Mouse (Mus musculus): Measurements from ENCODE around the gene Degs2. TPM values are rescaled to one million over a fixed set of nuclear protein-coding genes. Genes with fewer than 3 reads are reported as not detected.

Gene Degs2
- total RNA-seq, 2 experiments from 2014 or later: 3.9 to 5.9 TPM

- no peak for DNase-seq (ENCODE audit: low spot score in 2 of 2)
- intact Hi-C loops (cut with DNase I): loop anchor here (5.0 kb wide), 1 partner anchor 52 kb away; no protein-coding TSS in a partner anchor
These were observed 3.4 kb upstream of the Degs2 start for GRCm38 (mm10) chr12:108705486-108705885.

GRCm38 (mm10) chr12:108701221-108701620, 894 bp downstream of the Degs2 start:
- intact Hi-C loops (cut with DNase I): no loop called here

GRCm38 (mm10) chr12:108700037-108700436, 2.1 kb downstream of the Degs2 start:
- intact Hi-C loops (cut with DNase I): no loop called here
- DNase-seq (ENCODE audit: low spot score in 2 of 2): no peak

More at GRCm38 (mm10) chr12:108701221-108701620, 894 bp downstream of the Degs2 start:
- no peak for DNase-seq (ENCODE audit: low spot score in 2 of 2)

GRCm38 (mm10) chr12:108699576-108699975, 2.5 kb downstream of the Degs2 start:
- intact Hi-C loops (cut with DNase I): no loop called here
- DNase-seq (ENCODE audit: low spot score in 2 of 2): no peak

- no peak for DNase-seq (ENCODE audit: low spot score in 2 of 2)
- intact Hi-C loops (cut with DNase I): no loop called here
These were observed 3.2 kb downstream of the Degs2 start for GRCm38 (mm10) chr12:108698697-108699471.

GRCm38 (mm10) chr12:108694223-108694622, 7.9 kb downstream of the Degs2 start:
- no peak for DNase-seq (ENCODE audit: low spot score in 2 of 2)
- intact Hi-C loops (cut with DNase I): no loop called here

- no peak for DNase-seq (ENCODE audit: low spot score in 2 of 2)
- intact Hi-C loops (cut with DNase I): no loop called here
These were observed 8.5 kb downstream of the Degs2 start for GRCm38 (mm10) chr12:108693592-108693991.

GRCm38 (mm10) chr12:108690529-108690928, 11.6 kb downstream of the Degs2 start:
- no peak for DNase-seq (ENCODE audit: low spot score in 2 of 2)
- intact Hi-C loops (cut with DNase I): no loop called here

- intact Hi-C loops (cut with DNase I): no loop called here
- DNase-seq (ENCODE audit: low spot score in 2 of 2): no peak
These were observed 12.9 kb downstream of the Degs2 start for GRCm38 (mm10) chr12:108689167-108689566.

- intact Hi-C loops (cut with DNase I): no loop called here
- DNase-seq (ENCODE audit: low spot score in 2 of 2): no peak
These were observed 15.2 kb downstream of the Degs2 start for GRCm38 (mm10) chr12:108686926-108687325.

- DNase-seq (ENCODE audit: low spot score in 2 of 2): peak in 1 of 2 experiments; percentile 39
- intact Hi-C loops (cut with DNase I): no loop called here
These were observed 15.7 kb downstream of the Degs2 start for GRCm38 (mm10) chr12:108686463-108686862.

- DNase-seq (ENCODE audit: low spot score in 2 of 2): no peak
- intact Hi-C loops (cut with DNase I): no loop called here
These were observed 19.7 kb downstream of the Degs2 start for GRCm38 (mm10) chr12:108682240-108683023.

GRCm38 (mm10) chr12:108680861-108681260, 21.3 kb downstream of the Degs2 start:
- DNase-seq (ENCODE audit: low spot score in 2 of 2): no peak
- intact Hi-C loops (cut with DNase I): no loop called here

- DNase-seq (ENCODE audit: low spot score in 2 of 2): no peak
- intact Hi-C loops (cut with DNase I): no loop called here
These were observed 23.7 kb downstream of the Degs2 start for GRCm38 (mm10) chr12:108678366-108678765.

GRCm38 (mm10) chr12:108677116-108677515, 25.0 kb downstream of the Degs2 start:
- no peak for DNase-seq (ENCODE audit: low spot score in 2 of 2)
- intact Hi-C loops (cut with DNase I): no loop called here

- DNase-seq (ENCODE audit: low spot score in 2 of 2): no peak
These were observed 26.3 kb downstream of the Degs2 start for GRCm38 (mm10) chr12:108675614-108676401.

GRCm38 (mm10) chr12:108674916-108675315, 27.2 kb downstream of the Degs2 start:
- no peak for DNase-seq (ENCODE audit: low spot score in 2 of 2)
- intact Hi-C loops (cut with DNase I): no loop called here

More at GRCm38 (mm10) chr12:108675614-108676401, 26.3 kb downstream of the Degs2 start:
- intact Hi-C loops (cut with DNase I): no loop called here

GRCm38 (mm10) chr12:108674502-108674901, 27.6 kb downstream of the Degs2 start:
- intact Hi-C loops (cut with DNase I): no loop called here
- peak; percentile 67 to 68 for DNase-seq (ENCODE audit: low spot score in 2 of 2)

GRCm38 (mm10) chr12:108673546-108673945, 28.6 kb downstream of the Degs2 start:
- DNase-seq (ENCODE audit: low spot score in 2 of 2): no peak
- intact Hi-C loops (cut with DNase I): no loop called here

- intact Hi-C loops (cut with DNase I): no loop called here
- DNase-seq (ENCODE audit: low spot score in 2 of 2): no peak
These were observed 29.2 kb downstream of the Degs2 start for GRCm38 (mm10) chr12:108672908-108673307.
